Mouse (Mus musculus) urinary bladder, postnatal 10 days (tissue): ENCODE results near the gene Fyn.

Experiments
- DNase-seq: peaks from one replicate; pipeline ENCODE4 v3.0.0; 2022; ENCODE audit warnings: low spot score

The Fyn gene

DNA sequence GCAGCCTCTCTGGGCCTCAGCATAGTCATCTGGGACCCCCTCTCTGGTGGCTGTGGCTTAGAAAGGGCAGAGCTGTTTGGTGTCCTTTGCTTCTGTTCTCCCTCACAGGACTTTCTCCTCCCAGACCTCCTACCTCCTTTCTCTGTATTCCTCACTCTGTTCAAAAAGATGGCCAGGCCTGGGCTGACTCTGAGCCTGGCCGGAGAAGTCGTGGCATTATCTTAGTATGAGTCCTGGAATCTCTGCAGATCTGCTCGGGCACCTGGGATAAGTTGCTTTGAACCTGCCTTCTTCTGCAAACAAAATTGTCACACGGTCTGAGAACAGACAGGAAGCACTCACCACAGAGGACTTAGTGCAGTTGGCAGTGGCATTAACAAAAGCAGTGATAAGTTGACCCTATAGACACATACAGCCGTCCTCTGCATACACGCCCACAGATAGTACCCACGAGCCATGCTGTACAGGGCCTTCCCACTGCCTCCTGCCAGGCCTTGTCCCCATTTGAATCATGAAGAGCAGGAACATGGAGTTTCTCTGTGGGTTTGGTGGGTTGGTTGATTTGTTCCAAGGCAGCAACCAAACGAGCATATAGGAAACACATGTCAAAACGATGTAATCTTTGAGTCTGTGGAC, 171.5 kb downstream of the Fyn start:
- no peak for DNase-seq

- no peak for DNase-seq
Measured at GRCm38 (mm10) chr10:39540995-39541394, 172.3 kb downstream of the Fyn start.

DNA sequence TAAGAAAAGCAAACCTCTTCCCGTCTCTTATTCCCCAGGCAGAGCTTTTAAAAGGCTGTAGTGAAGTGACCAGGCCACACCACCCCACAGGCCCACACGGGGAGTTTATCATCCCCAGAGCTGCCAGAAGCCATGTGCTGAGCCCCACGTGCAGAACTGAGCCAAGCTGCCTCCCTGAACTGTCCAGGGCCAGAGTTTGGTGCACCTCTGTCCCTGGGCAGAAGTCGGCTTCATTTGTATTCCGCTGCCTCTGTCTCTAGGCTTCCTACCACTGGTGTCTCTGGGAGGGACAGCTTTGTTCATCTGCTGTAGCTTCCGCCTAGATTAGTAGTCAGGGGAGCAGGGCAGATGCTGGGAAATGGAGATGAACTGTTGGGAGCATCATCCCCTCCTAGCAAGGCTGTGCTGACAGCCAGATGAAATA, 172.8 kb downstream of the Fyn start:
- DNase-seq, result no peak

GRCm38 (mm10) chr10:39541951-39542521, 173.4 kb downstream of the Fyn start:
- DNase-seq, result no peak

DNA sequence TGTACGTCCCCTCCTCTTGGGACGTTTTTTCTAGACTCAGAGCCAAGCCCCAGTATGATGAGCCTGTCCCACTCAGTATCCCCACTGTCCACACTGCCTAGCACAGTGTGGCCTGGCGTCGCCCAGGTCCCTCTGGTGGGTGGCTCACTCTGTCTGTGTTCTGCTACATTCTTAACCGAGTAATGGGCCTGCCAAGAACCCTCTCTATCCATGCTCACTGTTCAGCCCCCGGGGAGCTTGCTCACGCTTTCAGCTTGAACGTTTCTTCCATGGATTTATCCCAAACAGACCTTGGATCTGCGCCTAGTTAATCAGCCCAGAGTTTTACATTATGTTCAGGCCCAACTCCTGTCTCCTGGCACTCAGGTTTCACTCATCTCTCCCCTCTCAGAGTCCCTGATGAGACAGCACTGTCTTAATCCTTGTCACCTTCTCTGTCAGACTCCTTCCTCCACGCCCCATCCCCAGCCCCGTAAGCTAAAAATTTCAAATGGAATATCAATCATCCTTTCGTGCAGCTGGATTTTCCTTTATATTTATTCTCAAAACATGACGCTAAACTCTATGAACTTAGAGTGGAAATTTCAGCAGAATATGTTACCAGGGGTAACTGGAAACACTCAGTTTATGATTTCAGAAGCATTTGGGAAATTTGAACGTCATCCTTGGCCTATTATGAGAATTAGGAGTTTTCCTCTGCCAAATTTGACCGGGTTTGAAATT, 174.0 kb downstream of the Fyn start:
- no peak for DNase-seq

GRCm38 (mm10) chr10:39543258-39543770, 174.7 kb downstream of the Fyn start:
- no peak for DNase-seq

DNA sequence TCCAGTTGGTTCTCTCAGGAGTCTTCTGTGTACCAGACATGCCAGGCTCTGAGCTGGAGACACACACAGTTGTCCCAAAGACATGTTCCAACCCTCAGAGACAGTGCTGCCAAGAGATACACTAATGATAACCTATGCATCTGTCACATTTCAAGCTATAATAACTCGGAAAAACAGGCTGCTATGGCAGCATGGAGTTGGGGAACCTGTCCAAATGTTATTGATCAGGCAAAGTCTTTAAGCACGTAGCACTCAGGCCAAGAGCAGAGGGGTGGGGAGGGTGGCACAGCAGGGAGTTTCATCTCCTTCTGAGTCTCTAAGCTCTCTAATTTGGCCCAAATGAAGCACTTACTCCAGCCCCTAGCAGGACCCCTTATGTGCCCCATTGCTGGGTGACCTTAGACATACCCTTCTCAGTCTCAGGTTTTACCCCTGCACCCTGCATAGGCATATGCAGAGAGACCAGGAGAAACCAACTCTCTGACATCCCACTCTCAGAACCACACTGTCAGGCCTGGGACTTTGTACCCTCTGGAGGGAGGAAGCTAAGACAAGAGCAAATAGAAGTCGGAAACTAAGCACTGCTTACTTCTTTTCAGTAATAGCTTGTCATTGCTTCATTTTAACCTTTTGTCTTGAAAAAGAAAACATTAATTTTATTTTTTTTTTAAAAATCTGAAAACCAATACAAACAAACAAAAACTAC, 178.9 kb downstream of the Fyn start:
- no peak for DNase-seq

DNA sequence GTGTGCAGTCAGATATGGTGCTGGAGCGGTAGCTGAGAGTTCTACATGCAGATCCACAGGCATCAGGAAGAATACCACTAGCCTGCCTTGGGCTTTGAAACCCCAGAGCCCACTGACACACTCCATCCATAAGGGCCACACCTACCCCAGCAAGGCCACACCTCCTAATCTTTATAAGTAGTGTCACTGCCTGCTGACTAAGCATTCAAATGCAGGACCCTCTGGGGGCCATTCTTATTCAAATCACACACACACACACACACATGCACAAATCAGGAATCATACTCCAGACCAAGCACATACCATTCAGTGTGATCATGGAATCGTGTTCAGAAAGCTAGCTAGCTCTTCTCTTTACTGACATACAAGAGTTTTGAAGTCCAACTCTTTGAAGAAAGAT, 182.1 kb downstream of the Fyn start:
- no peak for DNase-seq

DNA sequence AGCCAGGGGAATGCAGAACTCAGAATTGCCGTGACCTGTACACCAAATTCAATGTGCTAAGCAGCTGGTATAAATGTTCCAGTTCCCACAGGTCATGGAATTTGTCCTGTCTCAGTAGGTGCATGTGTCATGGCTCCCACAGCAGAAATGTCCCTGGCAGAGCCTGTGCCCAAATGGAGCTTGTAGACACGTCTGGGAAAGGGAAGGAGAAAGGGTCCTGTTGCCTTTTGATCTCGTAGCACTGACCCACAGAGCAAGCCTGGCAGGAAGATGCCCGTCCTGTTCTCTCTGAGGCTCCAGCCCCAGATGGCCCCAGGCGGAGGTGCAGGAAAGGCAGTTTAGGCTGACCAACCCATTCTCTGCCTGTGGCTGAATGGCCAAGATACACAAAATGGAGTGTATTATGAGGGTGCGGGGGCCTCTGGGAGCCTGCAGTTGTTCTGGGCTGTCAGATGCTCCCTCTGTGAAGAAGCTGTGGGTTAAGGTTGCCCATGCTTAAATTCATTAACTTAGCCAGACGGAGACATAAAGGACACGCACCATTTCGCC, 183.1 kb downstream of the Fyn start:
- no peak for DNase-seq

DNA sequence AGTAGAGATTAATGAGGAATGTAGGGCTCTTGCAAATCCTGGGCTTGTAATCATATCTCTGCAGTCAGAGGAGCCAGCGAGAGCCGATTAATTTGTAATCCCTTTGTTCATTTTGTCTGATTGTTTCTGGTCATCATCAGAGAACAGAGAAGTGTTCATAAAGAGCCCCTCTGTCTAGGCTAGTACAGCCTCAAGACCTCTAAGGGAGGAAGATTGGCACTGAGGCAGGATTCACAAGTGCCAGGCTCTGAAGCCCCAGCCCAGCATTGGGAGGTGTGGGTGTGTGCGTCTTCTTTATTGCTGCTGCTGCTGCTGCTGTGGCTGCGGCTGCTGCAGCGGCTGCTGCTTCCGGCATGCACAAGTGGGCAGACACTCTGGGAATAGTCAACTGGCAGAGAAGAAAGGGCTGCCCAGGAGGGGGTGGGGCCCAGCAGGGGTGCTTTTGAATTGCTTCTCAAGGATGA, 183.7 kb downstream of the Fyn start:
- no peak for DNase-seq

- DNase-seq, result no peak
Measured at GRCm38 (mm10) chr10:39552903-39553302, 184.2 kb downstream of the Fyn start.

- no peak for DNase-seq
Measured at GRCm38 (mm10) chr10:39555289-39555715, 186.6 kb downstream of the Fyn start.

DNA sequence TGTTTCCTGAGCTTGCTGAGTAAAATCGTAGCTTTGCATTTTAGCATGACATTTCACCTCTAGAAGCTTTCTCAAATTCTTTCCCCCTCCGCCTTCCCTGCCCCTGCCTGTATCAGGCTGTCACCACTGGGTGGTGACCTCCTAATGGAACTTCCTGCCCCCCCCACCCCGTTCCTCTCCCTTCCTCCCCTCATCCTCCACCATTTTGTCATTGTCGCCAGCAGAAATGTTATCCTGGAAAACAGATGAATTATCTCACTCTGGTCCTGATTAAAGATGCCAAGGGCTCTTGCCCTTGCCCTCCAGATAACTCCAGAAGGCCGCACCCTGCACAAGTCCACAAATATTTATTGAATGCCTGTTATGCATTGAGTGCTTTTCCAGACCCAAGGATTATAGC, 187.1 kb downstream of the Fyn start:
- DNase-seq, result no peak

- no peak for DNase-seq
Measured at GRCm38 (mm10) chr10:39557360-39557759, 188.7 kb downstream of the Fyn start.

- DNase-seq, result no peak
Measured at GRCm38 (mm10) chr10:39557851-39558250, 189.2 kb downstream of the Fyn start.

DNA sequence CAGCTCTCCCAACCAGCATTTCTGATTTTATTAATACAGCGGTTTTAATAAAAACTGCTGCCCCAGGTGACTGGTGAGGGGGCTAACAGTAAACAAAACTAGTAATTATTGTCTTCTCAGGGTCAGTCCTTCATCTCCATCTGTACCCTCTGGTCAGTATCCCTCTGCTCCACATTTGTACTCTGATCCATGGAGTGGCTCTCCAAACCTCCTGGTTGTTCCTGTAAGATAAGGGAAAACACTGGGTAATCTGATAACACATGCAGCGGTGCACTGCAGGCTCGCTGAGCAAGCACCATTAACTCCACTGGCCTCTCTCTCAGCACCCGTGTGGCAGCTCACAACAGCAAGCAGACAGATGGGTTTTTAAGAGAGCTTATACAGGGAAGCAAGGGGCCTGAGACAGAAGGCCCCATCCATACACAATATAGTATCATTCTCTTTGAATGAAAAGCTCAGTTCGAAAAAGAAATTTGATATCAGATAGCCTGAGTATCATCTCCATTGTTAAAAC, 189.9 kb downstream of the Fyn start:
- DNase-seq, result no peak

GRCm38 (mm10) chr10:39559321-39559720, 190.7 kb downstream of the Fyn start:
- DNase-seq, result no peak

DNA sequence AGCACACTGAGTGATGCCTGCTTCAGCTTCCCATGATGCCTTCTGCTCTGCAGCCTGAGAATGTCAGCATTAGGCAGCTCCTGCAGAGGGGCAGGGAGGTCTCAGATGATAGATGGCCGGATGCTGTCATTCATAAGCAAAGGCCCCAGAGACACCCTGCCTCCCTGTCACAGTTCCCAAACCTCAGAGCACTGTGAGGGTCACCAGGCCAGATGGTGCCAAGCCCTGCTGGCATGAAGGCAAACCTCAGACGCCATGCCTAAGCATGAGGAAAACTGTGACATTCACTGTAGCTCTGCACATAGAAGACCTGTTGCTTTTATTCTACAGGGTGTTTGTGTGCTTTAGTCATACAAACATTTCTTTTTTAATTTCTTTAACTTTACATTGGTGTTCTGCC, 193.7 kb downstream of the Fyn start:
- DNase-seq, result no peak

- DNase-seq, result no peak
Measured at GRCm38 (mm10) chr10:39563552-39564223, 195.0 kb downstream of the Fyn start.

- no peak for DNase-seq
Measured at GRCm38 (mm10) chr10:39566901-39567300, 198.2 kb downstream of the Fyn start.

DNA sequence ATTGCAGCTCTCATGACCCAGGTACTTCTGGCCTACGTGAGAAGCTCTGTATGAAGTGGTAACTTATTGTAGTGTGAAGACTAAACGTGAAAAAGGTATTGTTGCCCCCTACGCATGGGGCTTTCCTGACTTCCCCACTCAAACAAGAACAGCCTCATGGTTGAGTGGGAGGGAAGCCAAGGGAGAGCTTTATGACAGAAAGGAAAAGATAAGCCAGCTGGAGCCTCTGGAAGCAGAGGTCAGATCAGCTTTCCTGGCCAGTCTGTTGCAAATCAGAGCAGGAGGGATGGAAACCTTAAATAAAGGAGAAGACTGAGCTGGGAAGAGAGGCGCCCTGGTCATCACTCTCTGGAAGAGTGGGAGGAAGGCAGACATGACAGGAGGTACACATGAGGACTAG, 200.3 kb downstream of the Fyn start:
- DNase-seq, result no peak
